Mouse (Mus musculus) lung, adult 2 months (tissue): ENCODE data around the gene Bbof1.

Source experiments
- CTCF ChIP-seq: fragments of 200-500 bp; IDR thresholded peaks from 2 replicates; pipeline ENCODE4 v1.5.1; 2011; ENCODE audit warnings: mild to moderate bottlenecking, low read length, control low read depth; ENCODE audit not compliant: insufficient read depth
- POLR2A ChIP-seq: fragments of 200-500 bp; IDR thresholded peaks from 2 replicates; pipeline ENCODE4 v1.6.1; 2011; ENCODE audit warnings: low read depth, mild to moderate bottlenecking, control low read depth, low read length, borderline replicate concordance; ENCODE audit errors: extremely low read depth

- TF ChIP-seq POLR2A (no peak), CTCF (no peak)
Observed at GRCm38 (mm10) chr12:84402923-84403322, 5.9 kb upstream of the Bbof1 start.
